Comparison of ENCODE assay signal across 8 mouse cellular contexts in the genomic region with DNA sequence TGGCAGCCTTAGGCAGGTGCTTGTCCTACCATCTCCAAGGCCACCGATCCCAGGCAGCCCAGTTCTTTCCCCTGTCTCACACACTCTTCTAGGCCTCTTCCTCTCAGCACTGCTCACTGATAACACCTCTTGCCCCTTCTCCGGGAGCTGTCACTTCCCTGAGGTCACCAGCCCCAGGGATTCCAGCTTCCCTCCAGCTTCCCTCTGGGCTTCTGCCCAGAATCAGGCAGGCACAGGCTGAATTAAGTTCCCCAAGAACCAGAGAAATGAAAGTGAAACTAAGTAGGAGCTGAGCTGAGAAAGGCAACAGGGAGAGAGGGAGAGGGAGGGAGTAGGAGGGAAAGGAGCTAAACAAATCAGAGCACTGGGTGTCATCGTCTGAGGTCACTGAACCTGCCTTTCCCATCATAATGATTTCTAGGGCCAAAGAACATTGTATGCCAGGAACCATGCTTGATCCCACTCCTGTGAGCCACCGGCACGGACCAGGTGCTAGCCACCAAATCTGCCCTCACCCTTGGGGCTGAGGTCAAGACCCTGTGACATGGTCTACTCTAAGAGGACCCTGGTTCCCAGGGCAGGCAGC. TPM values are rescaled to one million over a fixed set of nuclear protein-coding genes. Genes with fewer than 3 reads are reported as not detected.
A peak's percentile ranks its signal among the peaks of the same experiment; 100 is the strongest.
DNase-seq lines count a peak whose midpoint lies in the region; ATAC-seq and TF ChIP-seq lines count a peak whose summit lies in the region.

No protein-coding gene starts in this region.

- DNase-seq in CD4-positive, CD25-positive, alpha-beta regulatory T cell, adult 2 months (ENCODE audit: low read depth, low spot score) = peak; percentile 64
- peak; percentile 48 to 68 for DNase-seq in adrenal gland, postnatal 36 days
- peak; percentile 78 for DNase-seq in heart, postnatal 10 days
- DNase-seq in kidney, postnatal 25 days = peak; percentile 48 to 77
- peak; percentile 99 for DNase-seq in liver, adult 2 months (ENCODE audit: extremely low read depth, low read depth, low spot score)
- peak; percentile 58 for DNase-seq in testis, postnatal 14 days (ENCODE audit: low spot score)

- intact Hi-C loops in heart, postnatal 10 days (cut with DNase I) = no loop called here

- WGBS in forebrain, embryonic 13.5 days = 39% methylated on average over 5 of the region's 5 CpGs
- WGBS in liver, adult 2 months = 0% methylated on average over 5 of the region's 5 CpGs
- WGBS in midbrain, embryonic 16.5 days = 39% methylated on average over 5 of the region's 5 CpGs

- no peak overlapping the region for H3K9ac ChIP-seq in forebrain, embryonic 13.5 days
- peak overlapping the region; percentile 76 for H3K9ac ChIP-seq in liver, adult 2 months (ENCODE audit: low read depth, low read length)
- no peak overlapping the region for H3K9ac ChIP-seq in midbrain, embryonic 16.5 days (ENCODE audit: low read depth, low read length)

- peak overlapping the region; percentile 51; the same call in 1 of the 2 replicates for H3K27ac ChIP-seq in forebrain, embryonic 13.5 days
- peak overlapping the region; percentile 96 for H3K27ac ChIP-seq in liver, adult 2 months (replicated peaks; ENCODE audit: insufficient read depth, low read depth, low read length)
- peak overlapping the region; percentile 48 for H3K27ac ChIP-seq in midbrain, embryonic 16.5 days (ENCODE audit: low read length)

- H3K27me3 ChIP-seq in forebrain, embryonic 13.5 days = no peaks in the 10 kb centered on the region
- no peaks in the 10 kb centered on the region for H3K27me3 ChIP-seq in liver, adult 2 months (ENCODE audit: control insufficient read depth, insufficient read depth, low read length)
- no peaks in the 10 kb centered on the region for H3K27me3 ChIP-seq in midbrain, embryonic 16.5 days (ENCODE audit: control insufficient read depth, insufficient read depth, low read depth, low read length)

- no peaks in the 10 kb centered on the region for H3K9me3 ChIP-seq in forebrain, embryonic 13.5 days (replicated peaks)
- H3K9me3 ChIP-seq in midbrain, embryonic 16.5 days (replicated peaks; ENCODE audit: control insufficient read depth, low read length, poor library complexity, severe bottlenecking) = no peaks in the 10 kb centered on the region

- H3K4me2 ChIP-seq in forebrain, embryonic 13.5 days = peak overlapping the region; percentile 14; the same call in 1 of the 2 replicates
- no peak overlapping the region for H3K4me2 ChIP-seq in midbrain, embryonic 16.5 days (ENCODE audit: low read length)

- H3K4me3 ChIP-seq in forebrain, embryonic 13.5 days = no peak overlapping the region
- H3K4me3 ChIP-seq in liver, adult 2 months (ENCODE audit: insufficient read depth, low read depth, low read length) = peak overlapping the region; percentile 57
- H3K4me3 ChIP-seq in midbrain, embryonic 16.5 days (ENCODE audit: low read depth, low read length) = no peak overlapping the region

- H3K4me1 ChIP-seq in forebrain, embryonic 13.5 days = peaks cover 27% of the 10 kb centered on the region
- H3K4me1 ChIP-seq in liver, adult 2 months (ENCODE audit: control insufficient read depth, insufficient read depth, low read length) = peaks cover 34% of the 10 kb centered on the region
- peaks cover 12% of the 10 kb centered on the region; the same call in 1 of the 2 replicates for H3K4me1 ChIP-seq in midbrain, embryonic 16.5 days (ENCODE audit: control insufficient read depth, insufficient read depth, low read length)

- no peaks in the 10 kb centered on the region for H3K36me3 ChIP-seq in forebrain, embryonic 13.5 days (ENCODE audit: poor library complexity, severe bottlenecking)
- peaks cover 13% of the 10 kb centered on the region for H3K36me3 ChIP-seq in liver, adult 2 months (ENCODE audit: control insufficient read depth, insufficient read depth, low read length)
- no peaks in the 10 kb centered on the region for H3K36me3 ChIP-seq in midbrain, embryonic 16.5 days (ENCODE audit: control insufficient read depth, insufficient read depth, low read length)

- peaks cover 7% of the 10 kb centered on the region; the same call in 1 of the 2 replicates for H3K79me2 ChIP-seq in liver, adult 2 months (ENCODE audit: control insufficient read depth, insufficient read depth, low read length)

- 0 out of 2 replicates have a peak, but pooled peaks have one; percentile 60 for TF ChIP-seq POLR2A in liver, adult 2 months (IDR thresholded peaks at IDR 0.05; ENCODE audit: extremely low read depth, insufficient read depth, low read length)

- no peak for TF ChIP-seq CTCF in liver, adult 2 months (IDR thresholded peaks at IDR 0.05; ENCODE audit: low read depth, low read length)

- ATAC-seq in forebrain, embryonic 13.5 days = peak; percentile 19; the same call in 1 of the 2 replicates
- 0 out of 2 replicates have a peak, but pooled peaks have one; percentile 36 for ATAC-seq in midbrain, embryonic 16.5 days

RNA-seq across cellular contexts. Expression of gene Fam3b, which starts 20.4 kb away (rescaled TPM):
- not detected for total RNA-seq in adrenal gland, postnatal 36 days (2021)
- polyA plus RNA-seq in forebrain, embryonic 13.5 days (2015; fragmentation: Nextera tagmentation; extraction: Ambion mirVana) = not detected in 2 replicates
- total RNA-seq in heart, postnatal 10 days (2021) = not detected
- 0.65 TPM in 1 of 2 replicates, not detected in the other for total RNA-seq in liver, adult 2 months (2014; rRNA removed)
- 0.25 TPM in 1 of 2 replicates, not detected in the other for polyA plus RNA-seq in liver, adult 2 months (2012; rRNA removed)
- not detected in 2 replicates for polyA plus RNA-seq in midbrain, embryonic 16.5 days (2015; fragmentation: Nextera tagmentation; extraction: Ambion mirVana)
